Mouse (Mus musculus): ENCODE data around the gene C87436.

GRCm38 (mm10) chr6:86505671-86506070 is 67.5 kb downstream of the C87436 start:
- TF ChIP-seq POLR2A (IDR thresholded peaks at IDR 0.05; ENCODE audit: low read depth, low read length) (no peak), CTCF (conservative IDR thresholded peaks at IDR 0.05; ENCODE audit: insufficient read depth, insufficient read length, low read depth, low read length) (no peak)

Measured in kidney, adult 2 months (tissue).